Mouse (Mus musculus) midbrain, embryonic 12.5 days (tissue): ENCODE data around the gene Tgfb1. TPM values are rescaled to one million over a fixed set of nuclear protein-coding genes. Genes with fewer than 3 reads are reported as not detected.

Experiments
- ATAC-seq: fragments of 200-750 bp; cut with Nextera tagmentation; 2 replicates; pipeline ENCODE4 v1.8.0; 2017; ENCODE audit warnings: low read depth, moderate TSS enrichment, moderate library complexity; ENCODE audit not compliant: low FRiP score
- H3K27ac ChIP-seq: fragments of 300-500 bp; sonication (generic); replicated peaks from 2 replicates; pipeline ENCODE4 v1.5.1; 2016; ENCODE audit warnings: mild to moderate bottlenecking
- H3K27me3 ChIP-seq: fragments of 300-500 bp; sonication (generic); 2 replicates; pipeline ENCODE4 v1.6.1; 2016; ENCODE audit warnings: mild to moderate bottlenecking
- H3K36me3 ChIP-seq: fragments of 300-500 bp; sonication (generic); 2 replicates; pipeline ENCODE4 v1.6.1; 2016
- H3K4me1 ChIP-seq: fragments of 300-500 bp; sonication (generic); 2 replicates; pipeline ENCODE4 v1.6.1; 2016
- H3K4me2 ChIP-seq: fragments of 300-500 bp; sonication (generic); replicated peaks from 2 replicates; pipeline ENCODE4 v1.6.1; 2016; ENCODE audit warnings: mild to moderate bottlenecking, moderate library complexity
- H3K4me3 ChIP-seq: fragments of 300-500 bp; sonication (generic); 2 replicates; pipeline ENCODE4 v1.5.1; 2016; ENCODE audit warnings: mild to moderate bottlenecking
- H3K9ac ChIP-seq: fragments of 300-500 bp; sonication (generic); replicated peaks from 2 replicates; pipeline ENCODE4 v1.6.1; 2016; ENCODE audit warnings: mild to moderate bottlenecking, moderate library complexity
- H3K9me3 ChIP-seq: fragments of 300-500 bp; sonication (generic); 2 replicates; pipeline ENCODE4 v1.6.1; 2016; ENCODE audit warnings: mild to moderate bottlenecking
- WGBS: fragments of 180-500 bp; shearing (Covaris S2); methylation state at CpG from one replicate; pipeline ENCODE4 v1.1.7; 2016; 5-methylcytosine and 5-hydroxymethylcytosine counted together
- polyA plus RNA-seq: library from polyadenylated mRNA; unstranded; fragments of >200 nt; fragmentation: Nextera tagmentation; extraction: Ambion mirVana; gene quantifications from 2 replicates; pipeline ENCODE4 v1.2.1, GENCODE M21; 2016

Gene Tgfb1
- polyA plus RNA-seq, 1 experiment from 2014 or later: 1.3 TPM

GRCm38 (mm10) chr7:25689603-25690021, 2.8 kb downstream of the Tgfb1 start:
- 0 out of 2 replicates have a peak, but pooled peaks cover 2% of the 10 kb centered on the region for H3K36me3 ChIP-seq
- WGBS: 13% methylated on average over 12 of the region's 12 CpGs
- peak overlapping the region; percentile 50 for H3K4me3 ChIP-seq
- no peak for ATAC-seq
- H3K9ac ChIP-seq: no peak overlapping the region
- peaks cover 35% of the 10 kb centered on the region for H3K4me1 ChIP-seq
- H3K27me3 ChIP-seq: peaks cover 79% of the 10 kb centered on the region
- peak overlapping the region; percentile 72 for H3K4me2 ChIP-seq
- H3K9me3 ChIP-seq: no peaks in the 10 kb centered on the region
- no peak overlapping the region for H3K27ac ChIP-seq

DNA sequence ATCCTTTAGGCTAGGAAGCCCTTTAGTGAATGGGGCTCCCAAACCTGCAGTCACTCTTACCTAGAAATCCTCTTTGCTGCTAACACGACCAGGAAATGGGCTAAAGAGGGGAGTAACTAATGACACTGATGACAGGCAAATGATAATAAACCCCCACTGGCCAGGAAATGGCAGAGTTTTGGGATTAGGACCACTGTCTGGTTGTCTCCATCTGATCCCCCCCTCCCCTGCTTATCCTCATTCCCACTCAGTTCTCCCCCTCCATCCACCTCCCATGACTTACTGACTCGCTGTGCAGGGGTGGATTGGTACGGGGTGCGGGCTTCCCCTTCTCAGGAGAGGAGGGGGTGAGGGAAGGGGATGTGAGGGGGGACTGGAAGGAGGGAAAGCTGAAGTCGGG, 3.2 kb downstream of the Tgfb1 start:
- no peak overlapping the region for H3K4me3 ChIP-seq
- 45% methylated on average over 5 of the region's 5 CpGs for WGBS
- H3K27me3 ChIP-seq: peaks cover 79% of the 10 kb centered on the region
- ATAC-seq: no peak
- H3K9ac ChIP-seq: no peak overlapping the region
- 0 out of 2 replicates have a peak, but pooled peaks cover 2% of the 10 kb centered on the region for H3K36me3 ChIP-seq
- peaks cover 35% of the 10 kb centered on the region for H3K4me1 ChIP-seq
- H3K4me2 ChIP-seq: no peak overlapping the region; the same call in 1 of the 2 replicates
- H3K9me3 ChIP-seq: no peaks in the 10 kb centered on the region
- H3K27ac ChIP-seq: no peak overlapping the region

GRCm38 (mm10) chr7:25694104-25694503, 7.3 kb downstream of the Tgfb1 start:
- H3K4me2 ChIP-seq: no peak overlapping the region
- H3K27me3 ChIP-seq: peaks cover 39% of the 10 kb centered on the region
- H3K9me3 ChIP-seq: no peaks in the 10 kb centered on the region
- WGBS: 48% methylated on average over 8 of the region's 8 CpGs
- no peak overlapping the region for H3K27ac ChIP-seq
- no peaks in the 10 kb centered on the region for H3K36me3 ChIP-seq
- ATAC-seq: no peak
- H3K9ac ChIP-seq: no peak overlapping the region
- H3K4me1 ChIP-seq: peaks cover 6% of the 10 kb centered on the region
- no peak overlapping the region for H3K4me3 ChIP-seq

- H3K4me2 ChIP-seq: no peak overlapping the region
- peaks cover 12% of the 10 kb centered on the region for H3K4me1 ChIP-seq
- peaks cover 16% of the 10 kb centered on the region for H3K27me3 ChIP-seq
- H3K9ac ChIP-seq: no peak overlapping the region
- no peak overlapping the region for H3K27ac ChIP-seq
- no peak for ATAC-seq
- 59% methylated on average over 13 of the region's 13 CpGs for WGBS
- H3K36me3 ChIP-seq: no peaks in the 10 kb centered on the region
- H3K9me3 ChIP-seq: peaks cover 5% of the 10 kb centered on the region; the same call in 1 of the 2 replicates
- H3K4me3 ChIP-seq: no peak overlapping the region
Observed at GRCm38 (mm10) chr7:25699851-25700250, 13.0 kb downstream of the Tgfb1 start.

- H3K27ac ChIP-seq: no peak overlapping the region
- no peak for ATAC-seq
- 69% methylated on average over 12 of the region's 12 CpGs for whole genome bisulfite sequencing
Observed at GRCm38 (mm10) chr7:25700732-25701131, 13.9 kb downstream of the Tgfb1 start.

DNA sequence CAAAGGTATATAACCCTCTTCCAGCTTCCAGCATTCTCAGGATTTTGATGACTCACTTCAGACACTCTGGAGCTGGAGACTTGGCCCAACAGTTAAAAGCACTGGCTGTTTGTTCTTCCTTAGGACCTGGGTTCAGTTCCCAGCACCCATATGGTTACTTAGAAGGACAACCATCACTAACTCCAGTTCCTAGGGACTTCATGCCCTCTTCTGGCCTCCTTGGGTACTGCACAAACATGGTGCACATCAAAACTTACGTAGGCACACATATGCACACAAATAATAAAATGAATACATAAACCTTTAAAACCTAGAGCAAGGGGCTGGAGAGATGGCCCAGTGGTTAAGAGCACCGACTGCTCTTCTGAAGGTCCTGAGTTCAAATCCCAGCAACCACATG, 15.5 kb downstream of the Tgfb1 start:
- Histone ChIP-seq H3K4me1 (peaks cover 17% of the 10 kb centered on the region), H3K9ac (no peak overlapping the region), H3K27ac (no peak overlapping the region), H3K36me3 (no peaks in the 10 kb centered on the region), H3K4me3 (no peak overlapping the region), H3K4me2 (no peak overlapping the region), H3K27me3 (peaks cover 30% of the 10 kb centered on the region), H3K9me3 (peaks cover 5% of the 10 kb centered on the region; the same call in 1 of the 2 replicates)
- WGBS: 95% methylated on average over 2 of the region's 2 CpGs
- ATAC-seq: no peak

More at GRCm38 (mm10) chr7:25700732-25701131, 13.9 kb downstream of the Tgfb1 start:
- peaks cover 17% of the 10 kb centered on the region for H3K4me1 ChIP-seq
- H3K9me3 ChIP-seq: peaks cover 5% of the 10 kb centered on the region; the same call in 1 of the 2 replicates
- H3K4me3 ChIP-seq: no peak overlapping the region
- peaks cover 24% of the 10 kb centered on the region for H3K27me3 ChIP-seq
- no peak overlapping the region for H3K9ac ChIP-seq
- H3K36me3 ChIP-seq: no peaks in the 10 kb centered on the region
- H3K4me2 ChIP-seq: no peak overlapping the region

DNA sequence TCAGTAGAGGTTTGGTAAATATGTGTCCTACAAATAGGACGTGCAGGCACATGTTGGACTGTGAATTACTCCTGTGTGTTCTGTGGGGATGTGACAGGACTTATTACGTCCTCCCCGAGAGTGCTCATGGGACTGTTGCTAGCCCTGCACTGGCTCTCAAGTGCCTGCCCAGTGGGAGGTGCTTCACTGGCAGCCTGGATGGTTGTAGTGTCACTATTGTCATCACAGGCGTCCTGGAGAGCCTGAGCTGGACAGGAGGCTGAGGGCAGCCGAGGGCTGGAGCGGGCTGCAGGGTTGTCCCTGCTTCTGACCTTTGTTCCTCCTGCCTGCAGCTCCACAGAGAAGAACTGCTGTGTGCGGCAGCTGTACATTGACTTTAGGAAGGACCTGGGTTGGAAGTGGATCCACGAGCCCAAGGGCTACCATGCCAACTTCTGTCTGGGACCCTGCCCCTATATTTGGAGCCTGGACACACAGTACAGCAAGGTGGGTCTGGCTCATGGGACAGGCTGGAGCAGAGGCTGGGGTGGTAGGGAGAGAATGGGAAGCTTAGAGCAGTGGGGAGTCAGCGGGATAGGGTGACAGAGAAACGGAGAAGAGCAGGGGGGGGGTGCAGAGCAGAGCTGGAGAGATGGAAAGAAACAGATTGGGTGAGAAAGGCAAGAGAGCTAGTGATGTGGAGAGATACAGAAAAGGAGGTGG, 17.1 kb downstream of the Tgfb1 start:
- Histone ChIP-seq H3K4me3 (0 out of 2 replicates have a peak overlapping the region, but pooled peaks have one; percentile 40), H3K27ac (no peak overlapping the region), H3K9ac (no peak overlapping the region), H3K4me1 (peaks cover 17% of the 10 kb centered on the region), H3K36me3 (no peaks in the 10 kb centered on the region), H3K9me3 (peaks cover 5% of the 10 kb centered on the region; the same call in 1 of the 2 replicates), H3K27me3 (peaks cover 34% of the 10 kb centered on the region), H3K4me2 (peak overlapping the region; percentile 66)
- no peak for ATAC-seq
- 16% methylated on average over 10 of the region's 10 CpGs for WGBS

DNA sequence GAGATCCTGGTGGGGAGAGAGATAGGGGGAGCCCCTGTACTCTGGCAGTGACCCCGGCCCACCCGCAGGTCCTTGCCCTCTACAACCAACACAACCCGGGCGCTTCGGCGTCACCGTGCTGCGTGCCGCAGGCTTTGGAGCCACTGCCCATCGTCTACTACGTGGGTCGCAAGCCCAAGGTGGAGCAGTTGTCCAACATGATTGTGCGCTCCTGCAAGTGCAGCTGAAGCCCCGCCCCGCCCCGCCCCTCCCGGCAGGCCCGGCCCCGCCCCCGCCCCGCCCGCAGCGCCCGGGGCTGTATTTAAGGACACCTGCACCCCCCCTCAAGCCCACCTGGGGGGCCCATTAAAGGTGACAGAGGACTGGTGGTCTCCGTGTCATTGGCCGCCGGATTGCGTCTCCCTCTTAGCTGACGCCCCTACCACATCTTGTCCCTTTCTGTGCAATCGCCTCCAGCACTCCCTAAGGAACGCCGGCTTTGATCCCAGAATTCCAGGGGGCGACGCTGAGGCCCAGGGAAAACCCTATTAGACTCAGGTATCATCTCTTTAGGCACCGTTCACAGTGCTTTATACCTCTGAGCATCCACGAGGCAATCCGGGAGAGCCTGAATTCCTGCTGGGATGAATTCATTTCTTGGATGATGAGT, 18.0 kb downstream of the Tgfb1 start:
- ATAC-seq: 0 out of 2 replicates have a peak, but pooled peaks have one; percentile 45
- WGBS: 5% methylated on average over 31 of the region's 37 CpGs

GRCm38 (mm10) chr7:25705801-25706251, 19.0 kb downstream of the Tgfb1 start:
- ATAC-seq: no peak
- WGBS: 67% methylated on average over 6 of the region's 6 CpGs
- Histone ChIP-seq H3K9ac (no peak overlapping the region), H3K4me3 (no peak overlapping the region), H3K9me3 (peaks cover 5% of the 10 kb centered on the region; the same call in 1 of the 2 replicates), H3K36me3 (no peaks in the 10 kb centered on the region), H3K4me1 (peaks cover 27% of the 10 kb centered on the region), H3K27ac (no peak overlapping the region), H3K27me3 (peaks cover 34% of the 10 kb centered on the region), H3K4me2 (no peak overlapping the region)

More for the DNA sequence above, 18.0 kb downstream of the Tgfb1 start:
- peak overlapping the region; percentile 57 for H3K9ac ChIP-seq
- H3K36me3 ChIP-seq: no peaks in the 10 kb centered on the region
- peak overlapping the region; percentile 66 for H3K4me2 ChIP-seq
- peak overlapping the region; percentile 40 for H3K4me3 ChIP-seq
- H3K27me3 ChIP-seq: peaks cover 34% of the 10 kb centered on the region
- H3K27ac ChIP-seq: no peak overlapping the region
- peaks cover 17% of the 10 kb centered on the region for H3K4me1 ChIP-seq
- peaks cover 5% of the 10 kb centered on the region; the same call in 1 of the 2 replicates for H3K9me3 ChIP-seq

- Histone ChIP-seq H3K4me2 (no peak overlapping the region), H3K9me3 (peaks cover 5% of the 10 kb centered on the region; the same call in 1 of the 2 replicates), H3K4me3 (no peak overlapping the region), H3K27ac (no peak overlapping the region), H3K4me1 (peaks cover 35% of the 10 kb centered on the region), H3K9ac (no peak overlapping the region), H3K27me3 (peaks cover 34% of the 10 kb centered on the region), H3K36me3 (0 out of 2 replicates have a peak, but pooled peaks cover 4% of the 10 kb centered on the region)
- 65% methylated on average over 7 of the region's 7 CpGs for WGBS
- no peak for ATAC-seq
Observed at GRCm38 (mm10) chr7:25706578-25707170, 19.9 kb downstream of the Tgfb1 start.

DNA sequence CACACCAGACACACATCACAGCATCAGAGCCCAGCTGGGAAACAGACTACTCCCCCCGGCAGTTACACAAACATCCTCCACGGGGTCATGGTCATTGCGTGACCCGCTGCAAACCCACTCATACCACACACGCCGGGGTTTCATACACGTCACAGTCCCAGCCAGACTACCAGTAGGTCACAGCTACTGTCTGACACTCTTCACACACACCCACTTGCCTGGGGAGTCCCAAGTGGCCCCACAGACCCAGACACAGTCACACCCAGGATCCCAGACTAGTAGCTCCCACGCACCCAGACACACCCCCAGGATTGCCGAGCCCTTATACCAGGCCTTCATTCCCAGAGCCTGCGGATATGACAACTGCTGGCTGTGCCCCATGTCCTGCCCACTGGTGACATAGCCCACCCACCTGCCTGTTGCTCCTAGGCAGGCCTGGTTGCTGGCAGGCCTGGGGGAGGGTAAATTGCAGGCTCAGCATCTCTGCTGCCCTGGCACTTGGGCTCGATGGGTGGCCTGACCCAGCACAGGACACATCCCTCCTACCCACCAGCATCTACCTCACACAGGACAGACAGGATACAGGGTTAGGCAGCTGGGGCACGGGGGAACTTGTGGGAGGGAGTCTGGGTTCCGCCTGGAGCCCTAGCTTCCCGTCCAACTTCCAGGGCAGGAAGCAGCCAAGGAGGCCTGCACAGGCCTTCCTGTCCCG, 20.9 kb downstream of the Tgfb1 start:
- H3K4me3 ChIP-seq: no peak overlapping the region
- H3K9ac ChIP-seq: no peak overlapping the region
- H3K27ac ChIP-seq: no peak overlapping the region
- H3K4me1 ChIP-seq: peaks cover 37% of the 10 kb centered on the region
- no peaks in the 10 kb centered on the region for H3K9me3 ChIP-seq
- no peak for ATAC-seq
- H3K4me2 ChIP-seq: no peak overlapping the region
- 74% methylated on average over 15 of the region's 15 CpGs for WGBS
- peaks cover 13% of the 10 kb centered on the region for H3K36me3 ChIP-seq
- H3K27me3 ChIP-seq: peaks cover 34% of the 10 kb centered on the region
